Comparison of ENCODE assay signal across 26 mouse cellular contexts in genomic region chr9:98491071-98491470, GRCm38 (mm10). TPM values are rescaled to one million over a fixed set of nuclear protein-coding genes. Genes with fewer than 3 reads are reported as not detected.
"Had no signal": no experiment of that assay in that cellular context is flagged by ENCODE, and none has a peak within 500 bp of the region (broad histone marks: within the 10 kb centered on the region; RNA-seq: fewer than 3 reads in every experiment).

No protein-coding gene starts in this region.

- H3K9me3 ChIP-seq: limb, embryonic 10.5 days; limb, embryonic 13.5 days; liver, embryonic 13.5 days; stomach, embryonic 15.5 days had no signal

- H3K9ac ChIP-seq: limb, embryonic 13.5 days; liver, embryonic 13.5 days; lung, embryonic 14.5 days; stomach, embryonic 15.5 days had no signal

- H3K27me3 ChIP-seq: limb, embryonic 13.5 days; liver, embryonic 13.5 days; stomach, embryonic 15.5 days had no signal

- H3K4me1 ChIP-seq: limb, embryonic 13.5 days had no signal

- ATAC-seq: lung, postnatal 0 days had no signal

- H3K36me3 ChIP-seq: limb, embryonic 10.5 days; limb, embryonic 13.5 days; liver, embryonic 13.5 days; stomach, embryonic 15.5 days had no signal

- DNase-seq: kidney, adult 2 months; kidney, postnatal 25 days; layer of hippocampus, adult 9-11 months; liver, embryonic 13.5 days; lung, embryonic 14.5 days; midbrain, embryonic 14.5 days; right cerebral cortex, adult 18-20 months; right cerebral cortex, postnatal 14 days; right cerebral cortex, postnatal 4 days; spleen, adult 18-20 months; thymus, adult 2 months; thymus, postnatal 14 days; thymus, postnatal 4 days had no signal

- H3K4me3 ChIP-seq: layer of hippocampus, adult 2 months; limb, embryonic 10.5 days; limb, embryonic 13.5 days; liver, embryonic 13.5 days; stomach, embryonic 15.5 days had no signal

- H3K27ac ChIP-seq: kidney, postnatal 0 days; layer of hippocampus, adult 2 months; limb, embryonic 10.5 days; limb, embryonic 13.5 days; macrophage had no signal

- H3K4me2 ChIP-seq: limb, embryonic 13.5 days; liver, embryonic 13.5 days; lung, embryonic 14.5 days; stomach, embryonic 15.5 days had no signal

RNA-seq across cellular contexts. Expression of gene Rbp2, which starts 5.2 kb away (rescaled TPM):
- total RNA-seq: layer of hippocampus, adult 2 months; layer of hippocampus, postnatal 25 days; left cerebral cortex, adult 18-20 months; left cerebral cortex, postnatal 25 days; liver, adult 2 months; megakaryocyte, adult 5-6 weeks; midbrain, postnatal 0 days had no signal
- polyA plus RNA-seq: kidney, adult 2 months; limb, embryonic 13.5 days; liver, adult 2 months; macrophage; midbrain, embryonic 14.5 days had no signal
